Mouse (Mus musculus) cerebellum, adult 2 months (tissue): ENCODE results near the gene Slc22a8. TPM values are rescaled to one million over a fixed set of nuclear protein-coding genes. Genes with fewer than 3 reads are reported as not detected.

Experiments
- DNase-seq, 2 experiments: peaks; one replicate each; pipeline ENCODE4 v3.0.0; 2021
- H3K27ac ChIP-seq: fragments of 200-500 bp; 2 replicates; pipeline ENCODE4 v1.5.1; 2012; ENCODE audit warnings: low read length, control low read depth, inconsistent platforms; ENCODE audit not compliant: insufficient read depth
- H3K27me3 ChIP-seq: fragments of 200-500 bp; 2 replicates; pipeline ENCODE4 v1.6.1; 2012; ENCODE audit warnings: inconsistent platforms, mild to moderate bottlenecking, low read length, moderate library complexity; ENCODE audit not compliant: control insufficient read depth, insufficient read depth
- H3K4me1 ChIP-seq: fragments of 200-500 bp; 2 replicates; pipeline ENCODE4 v1.6.1; 2011; ENCODE audit warnings: low read length; ENCODE audit not compliant: control insufficient read depth, insufficient read depth
- H3K4me3 ChIP-seq: fragments of 200-500 bp; replicated peaks from 2 replicates; pipeline ENCODE3; 2011; ENCODE audit warnings: mild to moderate bottlenecking, low read depth, low read length, control low read depth; ENCODE audit not compliant: insufficient read depth
- CTCF ChIP-seq: fragments of 200-500 bp; IDR thresholded peaks from 2 replicates; pipeline ENCODE4 v1.5.1; 2011; ENCODE audit warnings: low read depth, mild to moderate bottlenecking, control low read depth, low read length, moderate library complexity, borderline replicate concordance; ENCODE audit not compliant: insufficient read depth
- POLR2A ChIP-seq: fragments of 200-500 bp; IDR thresholded peaks from 2 replicates; pipeline ENCODE4 v1.6.1; 2011; ENCODE audit warnings: low read length, control low read depth, borderline replicate concordance; ENCODE audit not compliant: insufficient read depth
- WGBS: fragments of 180-500 bp; shearing (Covaris S2); methylation state at CpG from one replicate; pipeline ENCODE4 v1.1.7; 2018; 5-methylcytosine and 5-hydroxymethylcytosine counted together
- polyA plus RNA-seq: library from polyadenylated mRNA; depleted of rRNA; stranded (reverse); fragments of >200 nt; gene quantifications from 2 replicates; pipeline ENCODE4 v1.2.3, GENCODE M21; 2012

Slc22a8 gene
- polyA plus RNA-seq, 1 experiment = 18.2 TPM

DNA sequence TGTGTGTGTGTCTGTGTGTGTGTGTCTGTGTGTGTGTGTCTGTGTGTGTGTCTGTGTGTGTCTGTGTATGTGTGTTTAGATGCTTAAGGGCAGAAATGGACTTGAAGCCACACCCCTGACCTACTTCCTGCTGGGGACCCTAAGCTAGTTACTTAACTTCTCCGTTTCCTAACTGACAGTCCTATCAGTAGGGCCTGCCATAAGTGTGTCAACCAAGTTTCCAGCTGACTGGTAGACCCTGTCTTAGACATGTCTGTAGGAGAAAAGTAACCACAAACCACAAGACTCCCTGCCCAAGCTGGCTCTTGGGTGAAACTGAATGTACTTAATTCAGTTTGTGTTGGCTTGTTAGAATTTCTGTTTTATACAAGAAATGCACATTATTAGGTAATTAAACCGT is 1.1 kb downstream of the Slc22a8 start:
- TF ChIP-seq POLR2A (no peak), CTCF (no peak)
- no peak for DNase-seq
- Histone ChIP-seq H3K4me3 (no peak overlapping the region), H3K4me1 (no peaks in the 10 kb centered on the region), H3K27ac (no peak overlapping the region), H3K27me3 (no peaks in the 10 kb centered on the region)
- WGBS = 62% methylated on average over 2 of the region's 2 CpGs

DNA sequence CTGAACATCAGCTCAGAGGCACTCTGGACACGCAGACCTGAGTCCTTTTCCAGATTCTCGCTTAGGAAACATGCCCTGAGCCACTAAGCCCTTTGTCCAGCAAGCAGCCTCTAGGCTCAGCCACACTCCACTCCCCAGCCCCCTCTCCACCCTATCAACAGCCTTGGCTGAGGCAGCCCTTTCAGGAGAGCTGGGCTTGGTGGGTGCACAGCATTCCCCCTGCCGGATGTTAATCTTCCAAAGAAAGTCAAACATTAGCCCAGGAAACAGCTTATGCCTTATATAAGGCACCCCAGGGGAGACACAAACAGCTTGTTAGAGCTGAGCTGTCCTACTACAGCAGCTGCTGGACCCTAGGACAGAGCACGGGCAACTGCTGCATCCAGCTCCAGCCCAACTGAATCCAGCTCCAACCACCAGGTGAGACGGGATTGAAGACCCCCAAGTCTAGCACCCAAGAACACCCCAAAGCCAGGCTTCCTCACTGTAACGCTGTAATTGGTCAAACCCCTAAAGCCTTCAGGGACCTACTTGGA is 1.9 kb downstream of the Slc22a8 start:
- 73% methylated on average over 6 of the region's 6 CpGs for WGBS
- no peaks in the 10 kb centered on the region for H3K4me1 ChIP-seq
- DNase-seq = no peak
- TF ChIP-seq CTCF = no peak
- no peak for TF ChIP-seq POLR2A
- H3K27me3 ChIP-seq = no peaks in the 10 kb centered on the region
- no peak overlapping the region for H3K27ac ChIP-seq
- no peak overlapping the region for H3K4me3 ChIP-seq

DNA sequence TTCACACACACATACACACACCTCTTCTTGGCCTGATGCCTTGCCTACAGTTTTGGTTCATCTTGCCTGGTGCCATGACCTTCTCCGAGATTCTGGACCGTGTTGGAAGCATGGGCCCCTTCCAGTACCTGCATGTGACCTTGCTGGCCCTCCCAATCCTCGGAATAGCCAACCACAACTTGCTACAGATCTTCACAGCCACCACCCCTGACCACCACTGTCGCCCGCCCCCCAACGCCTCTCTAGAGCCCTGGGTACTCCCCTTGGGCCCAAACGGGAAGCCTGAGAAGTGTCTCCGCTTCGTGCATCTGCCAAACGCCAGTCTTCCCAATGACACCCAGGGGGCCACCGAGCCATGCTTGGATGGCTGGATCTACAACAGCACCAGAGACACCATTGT is 2.8 kb downstream of the Slc22a8 start:
- Histone ChIP-seq H3K27ac (no peak overlapping the region), H3K4me3 (no peak overlapping the region), H3K27me3 (no peaks in the 10 kb centered on the region), H3K4me1 (no peaks in the 10 kb centered on the region)
- DNase-seq = no peak
- WGBS = 77% methylated on average over 11 of the region's 11 CpGs
- TF ChIP-seq CTCF (no peak), POLR2A (no peak)

DNA sequence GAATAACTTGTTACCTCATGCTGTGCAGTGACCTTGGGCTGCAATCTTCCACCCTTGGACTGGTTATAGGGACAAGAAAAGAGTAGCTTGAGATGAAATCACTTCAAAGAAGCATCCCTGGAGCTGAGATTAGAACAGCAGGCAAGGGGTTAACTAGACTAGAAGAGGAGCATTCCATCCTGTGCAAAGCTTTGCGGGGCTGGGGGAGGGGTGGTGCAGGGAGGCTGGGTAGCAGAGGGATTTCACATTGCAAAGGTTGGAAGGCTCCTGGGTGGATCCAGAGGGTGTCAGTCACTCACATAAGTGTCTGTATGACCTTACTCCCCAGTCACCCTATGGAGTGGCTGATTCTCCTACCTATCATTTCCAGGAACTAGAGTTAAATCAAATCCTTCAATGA is 3.5 kb downstream of the Slc22a8 start:
- WGBS = 3% methylated on average over 1 of the region's 1 CpGs
- no peak overlapping the region for H3K4me3 ChIP-seq
- no peaks in the 10 kb centered on the region for H3K4me1 ChIP-seq
- no peak overlapping the region for H3K27ac ChIP-seq
- TF ChIP-seq CTCF (no peak), POLR2A (no peak)
- H3K27me3 ChIP-seq = no peaks in the 10 kb centered on the region
- DNase-seq = no peak

DNA sequence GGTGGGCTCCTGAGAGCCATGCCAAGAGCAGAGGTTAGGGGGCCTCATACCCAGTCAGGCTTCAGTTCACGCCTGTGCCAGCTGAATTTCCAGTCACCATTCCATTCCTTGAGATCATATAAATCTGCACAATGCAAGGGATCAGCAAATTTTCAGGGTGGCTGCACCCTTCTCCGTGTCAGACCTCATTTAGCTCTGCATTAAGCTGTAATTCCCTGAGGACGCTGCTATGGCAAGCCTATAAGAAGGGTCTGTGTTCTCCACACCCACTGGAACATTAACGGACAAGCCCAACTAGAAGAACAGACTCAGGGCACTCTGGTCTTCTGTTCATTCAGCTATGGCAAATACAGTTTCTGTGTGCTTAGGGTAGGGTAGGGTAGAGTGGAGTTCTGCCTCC is 6.2 kb downstream of the Slc22a8 start:
- TF ChIP-seq CTCF (no peak), POLR2A (no peak)
- WGBS = 23% methylated on average over 4 of the region's 4 CpGs
- Histone ChIP-seq H3K4me1 (no peaks in the 10 kb centered on the region), H3K27me3 (no peaks in the 10 kb centered on the region), H3K4me3 (no peak overlapping the region), H3K27ac (no peak overlapping the region)
- no peak for DNase-seq

DNA sequence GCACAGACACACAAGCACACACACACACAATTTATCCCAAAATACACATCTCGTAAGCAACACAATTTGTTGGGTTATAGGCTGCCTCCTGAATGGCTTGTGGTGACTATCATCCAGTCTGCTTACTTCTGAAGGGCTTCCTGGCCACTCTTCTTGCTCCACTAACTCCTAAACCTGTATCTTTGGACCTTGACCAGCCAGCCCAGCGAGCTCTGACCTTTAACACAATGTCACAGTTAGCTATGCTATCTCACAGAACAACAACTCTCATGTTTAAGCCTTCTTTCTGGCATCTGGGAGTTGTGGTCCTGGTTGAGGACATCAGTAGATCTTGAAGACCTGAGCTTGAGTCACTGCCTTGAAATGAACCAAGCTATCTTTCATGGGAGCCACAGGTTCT is 8.2 kb downstream of the Slc22a8 start:
- 68% methylated on average over 2 of the region's 2 CpGs for whole genome bisulfite sequencing
- Histone ChIP-seq H3K27me3 (no peaks in the 10 kb centered on the region), H3K27ac (no peak overlapping the region), H3K4me3 (no peak overlapping the region), H3K4me1 (no peaks in the 10 kb centered on the region)
- DNase-seq = no peak
- TF ChIP-seq CTCF (no peak), POLR2A (no peak)

DNA sequence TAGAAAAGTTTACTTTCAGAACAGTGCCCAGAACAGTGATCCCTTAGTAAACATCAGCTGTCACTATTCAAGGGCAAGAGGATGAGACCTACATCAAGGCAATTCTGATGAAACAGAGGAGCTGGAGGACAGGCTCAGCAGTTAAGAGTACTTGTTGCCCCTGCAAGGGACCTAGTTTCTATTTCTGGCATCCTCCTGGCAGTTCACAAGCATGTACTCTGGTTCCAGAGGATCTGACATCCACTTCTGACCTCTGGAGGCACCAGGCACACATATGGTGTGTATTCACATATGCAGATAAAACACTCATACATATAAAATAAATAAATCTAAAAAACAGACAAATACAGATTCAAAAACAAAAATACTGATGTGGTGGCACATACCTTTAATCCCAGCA is 10.9 kb downstream of the Slc22a8 start:
- TF ChIP-seq CTCF = no peak
- no peak for TF ChIP-seq POLR2A
- no peaks in the 10 kb centered on the region for H3K27me3 ChIP-seq
- H3K4me1 ChIP-seq = no peaks in the 10 kb centered on the region
- no peak overlapping the region for H3K27ac ChIP-seq
- DNase-seq = no peak
- H3K4me3 ChIP-seq = no peak overlapping the region

DNA sequence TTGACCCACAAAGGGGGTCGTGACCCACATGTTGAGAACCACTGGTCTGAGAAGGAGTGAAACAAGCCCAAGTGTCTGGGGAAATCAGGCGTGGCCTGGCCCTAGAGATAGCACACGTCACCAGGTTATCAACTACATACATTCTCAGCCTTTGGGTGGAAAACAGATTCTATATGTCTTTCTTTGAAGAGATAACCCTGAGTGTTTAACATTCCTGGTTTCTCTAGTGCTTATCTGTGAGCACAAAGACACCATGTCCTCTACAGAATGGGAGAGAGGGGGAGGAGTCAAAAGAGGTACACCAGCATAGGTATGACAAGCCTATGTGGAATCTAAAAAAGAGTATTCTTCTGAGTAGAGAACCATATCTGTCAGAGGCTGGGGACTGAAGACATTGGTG is 11.9 kb downstream of the Slc22a8 start:
- H3K4me1 ChIP-seq = no peaks in the 10 kb centered on the region
- no peak overlapping the region for H3K27ac ChIP-seq
- WGBS = 63% methylated on average over 3 of the region's 3 CpGs
- H3K4me3 ChIP-seq = no peak overlapping the region
- no peaks in the 10 kb centered on the region for H3K27me3 ChIP-seq
- no peak for TF ChIP-seq CTCF
- TF ChIP-seq POLR2A = no peak
- no peak for DNase-seq
